Mouse (Mus musculus) lung, postnatal 0 days (tissue): ENCODE results near the gene Efhd1. TPM values are rescaled to one million over a fixed set of nuclear protein-coding genes. Genes with fewer than 3 reads are reported as not detected.

Experiments used
- ATAC-seq: fragments of 200-750 bp; cut with Nextera tagmentation; 2 replicates; pipeline ENCODE4 v1.8.0; 2017; ENCODE audit warnings: moderate library complexity
- DNase-seq: peaks from one replicate; pipeline ENCODE4 v3.0.0-alpha.2; 2016; ENCODE audit warnings: low spot score
- H3K27ac ChIP-seq: fragments of 300-500 bp; sonication (generic); 2 replicates; pipeline ENCODE4 v1.5.1; 2014; ENCODE audit warnings: antibody characterized with exemption, mild to moderate bottlenecking, low read length, mixed read lengths
- H3K27me3 ChIP-seq: fragments of 300-500 bp; sonication (generic); replicated peaks from 2 replicates; pipeline ENCODE4 v1.6.1; 2014; ENCODE audit warnings: low read length, mixed read lengths; ENCODE audit not compliant: insufficient read depth
- H3K36me3 ChIP-seq: fragments of 300-500 bp; sonication (generic); 2 replicates; pipeline ENCODE4 v1.6.1; 2014; ENCODE audit warnings: low read length, mixed read lengths; ENCODE audit not compliant: insufficient read depth
- H3K4me1 ChIP-seq: fragments of 300-500 bp; sonication (generic); 2 replicates; pipeline ENCODE4 v1.6.1; 2014; ENCODE audit warnings: antibody characterized with exemption, low read depth, low read length, mixed read lengths; ENCODE audit not compliant: insufficient read depth
- H3K4me2 ChIP-seq: fragments of 300-500 bp; sonication (generic); replicated peaks from 2 replicates; pipeline ENCODE4 v1.6.1; 2014; ENCODE audit warnings: low read depth, mild to moderate bottlenecking, low read length, moderate library complexity, mixed read lengths
- H3K4me3 ChIP-seq: fragments of 300-500 bp; sonication (generic); 2 replicates; pipeline ENCODE4 v1.5.1; 2014; ENCODE audit warnings: low read depth, low read length
- H3K9ac ChIP-seq: fragments of 300-500 bp; sonication (generic); replicated peaks from 2 replicates; pipeline ENCODE4 v1.6.1; 2014; ENCODE audit warnings: low read depth, mild to moderate bottlenecking
- H3K9me3 ChIP-seq: fragments of 300-500 bp; sonication (generic); 2 replicates; pipeline ENCODE4 v1.6.1; 2016; ENCODE audit warnings: low read length, mixed read lengths
- CTCF ChIP-seq: IDR thresholded peaks from 2 replicates; pipeline ENCODE4 v1.5.1; 2016; ENCODE audit warnings: antibody characterized with exemption, mild to moderate bottlenecking
- EP300 ChIP-seq: IDR thresholded peaks from 2 replicates; pipeline ENCODE4 v1.6.1; 2016; ENCODE audit warnings: antibody characterized with exemption, mild to moderate bottlenecking, control low read depth
- WGBS: fragments of 180-500 bp; shearing (Covaris S2); extraction: QIAGEN DNeasy Blood & Tissue Kit; methylation state at CpG from one replicate; pipeline ENCODE4 v1.1.7; 2014; 5-methylcytosine and 5-hydroxymethylcytosine counted together
- polyA plus RNA-seq: library from polyadenylated mRNA; unstranded; fragments of >200 nt; fragmentation: Nextera tagmentation; extraction: Ambion mirVana; gene quantifications from 2 replicates; pipeline ENCODE4 v1.2.1, GENCODE M21; 2015

The Efhd1 gene
- polyA plus RNA-seq, 1 experiment from 2014 or later, result 0.69 TPM

- ATAC-seq, result no peak
Measured at GRCm38 (mm10) chr1:87312681-87313080, 48.5 kb downstream of the Efhd1 start.

GRCm38 (mm10) chr1:87313116-87313515 is 49.0 kb downstream of the Efhd1 start:
- H3K9me3 ChIP-seq, result no peaks in the 10 kb centered on the region
- no peak overlapping the region for H3K4me2 ChIP-seq
- TF ChIP-seq EP300, result no peak
- no peak for TF ChIP-seq CTCF
- no peak for ATAC-seq
- WGBS, result 72% methylated on average over 2 of the region's 2 CpGs
- no peaks in the 10 kb centered on the region for H3K36me3 ChIP-seq
- no peak overlapping the region for H3K27ac ChIP-seq
- no peak for DNase-seq
- H3K4me3 ChIP-seq, result no peak overlapping the region
- H3K9ac ChIP-seq, result no peak overlapping the region
- no peaks in the 10 kb centered on the region for H3K4me1 ChIP-seq
- H3K27me3 ChIP-seq, result no peaks in the 10 kb centered on the region

More at GRCm38 (mm10) chr1:87312681-87313080, 48.5 kb downstream of the Efhd1 start:
- Histone ChIP-seq H3K27me3 (no peaks in the 10 kb centered on the region), H3K27ac (no peak overlapping the region), H3K4me2 (no peak overlapping the region), H3K36me3 (no peaks in the 10 kb centered on the region), H3K9ac (no peak overlapping the region), H3K9me3 (no peaks in the 10 kb centered on the region), H3K4me1 (no peaks in the 10 kb centered on the region), H3K4me3 (no peak overlapping the region)
- DNase-seq, result no peak
- no peak for TF ChIP-seq EP300
- TF ChIP-seq CTCF, result no peak
- WGBS, result 95% methylated on average over 2 of the region's 2 CpGs

GRCm38 (mm10) chr1:87313843-87314570 is 49.8 kb downstream of the Efhd1 start:
- DNase-seq, result no peak
- no peak overlapping the region for H3K9ac ChIP-seq
- no peak overlapping the region for H3K4me2 ChIP-seq
- H3K9me3 ChIP-seq, result no peaks in the 10 kb centered on the region
- no peaks in the 10 kb centered on the region for H3K4me1 ChIP-seq
- H3K27ac ChIP-seq, result no peak overlapping the region
- no peaks in the 10 kb centered on the region for H3K36me3 ChIP-seq
- no peaks in the 10 kb centered on the region for H3K27me3 ChIP-seq
- no peak for TF ChIP-seq EP300
- no peak for TF ChIP-seq CTCF
- WGBS, result 85% methylated on average over 8 of the region's 8 CpGs
- ATAC-seq, result no peak
- H3K4me3 ChIP-seq, result no peak overlapping the region

GRCm38 (mm10) chr1:87315431-87315830 is 51.3 kb downstream of the Efhd1 start:
- Histone ChIP-seq H3K27me3 (no peaks in the 10 kb centered on the region), H3K36me3 (no peaks in the 10 kb centered on the region), H3K27ac (no peak overlapping the region), H3K4me2 (no peak overlapping the region), H3K9me3 (no peaks in the 10 kb centered on the region), H3K9ac (no peak overlapping the region), H3K4me3 (no peak overlapping the region), H3K4me1 (no peaks in the 10 kb centered on the region)
- TF ChIP-seq CTCF, result no peak
- TF ChIP-seq EP300, result no peak
- ATAC-seq (no peak), DNase-seq (no peak)
- WGBS, result 90% methylated on average over 2 of the region's 2 CpGs

- Histone ChIP-seq H3K27ac (no peak overlapping the region), H3K27me3 (no peaks in the 10 kb centered on the region), H3K9ac (no peak overlapping the region), H3K4me2 (no peak overlapping the region), H3K9me3 (no peaks in the 10 kb centered on the region), H3K4me3 (no peak overlapping the region), H3K4me1 (no peaks in the 10 kb centered on the region), H3K36me3 (no peaks in the 10 kb centered on the region)
- TF ChIP-seq EP300 (no peak), CTCF (no peak)
- no peak for ATAC-seq
- 42% methylated on average over 2 of the region's 2 CpGs for WGBS
- DNase-seq, result no peak
Measured at GRCm38 (mm10) chr1:87315894-87316293, 51.7 kb downstream of the Efhd1 start.

GRCm38 (mm10) chr1:87316672-87317071 is 52.5 kb downstream of the Efhd1 start:
- Histone ChIP-seq H3K4me2 (no peak overlapping the region), H3K36me3 (no peaks in the 10 kb centered on the region), H3K9me3 (no peaks in the 10 kb centered on the region), H3K4me1 (no peaks in the 10 kb centered on the region), H3K27ac (no peak overlapping the region), H3K27me3 (no peaks in the 10 kb centered on the region), H3K9ac (no peak overlapping the region), H3K4me3 (no peak overlapping the region)
- WGBS, result 22% methylated on average over 3 of the region's 3 CpGs
- ATAC-seq (no peak), DNase-seq (no peak)
- TF ChIP-seq CTCF, result no peak
